Mouse (Mus musculus): ENCODE results near the gene Usp34.
"Not testable (repeated sequence)": the region's sequence is repeated elsewhere in the genome, so short reads cannot be mapped to it uniquely, and the experiment has no call there.

Gene Usp34

GRCm38 (mm10) chr11:23497335-23497717, 190.6 kb downstream of the Usp34 start:
- no peak for DNase-seq (ENCODE audit: extremely low read depth, insufficient read length, low spot score)

- peak; percentile 97 for DNase-seq (ENCODE audit: extremely low read depth, insufficient read length, low spot score)
Measured at GRCm38 (mm10) chr11:23497718-23498509, 191.2 kb downstream of the Usp34 start, which contains the start of gene Ahsa2. Gene Ahsa2, minus strand, starts transcription at chr11:23498030.

DNA sequence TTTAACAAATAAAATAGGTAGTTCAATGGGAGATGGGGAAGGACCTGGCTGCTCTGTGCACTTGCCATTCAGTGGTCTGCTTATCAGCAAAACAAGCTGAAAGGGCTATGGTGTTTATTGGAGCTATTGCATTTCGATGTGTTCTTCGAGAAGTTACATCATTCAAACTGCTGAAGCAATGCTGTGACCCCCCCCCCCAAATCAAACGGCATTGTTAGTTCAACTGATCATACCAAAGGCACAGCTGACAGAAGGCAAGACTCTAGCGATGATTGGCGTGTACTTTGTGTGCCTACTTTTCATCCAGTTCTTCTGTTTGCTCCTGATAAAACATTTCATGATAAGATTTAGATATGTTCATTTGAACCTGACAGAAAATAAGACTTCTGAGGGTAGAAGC, 191.9 kb downstream of the Usp34 start:
- no peak for DNase-seq (ENCODE audit: extremely low read depth, insufficient read length, low spot score)

- not testable (repeated sequence) for DNase-seq (ENCODE audit: extremely low read depth, insufficient read length, low spot score)
Measured at GRCm38 (mm10) chr11:23504801-23505200, 198.1 kb downstream of the Usp34 start.

GRCm38 (mm10) chr11:23514785-23515184, 208.1 kb downstream of the Usp34 start:
- DNase-seq (ENCODE audit: extremely low read depth, insufficient read length, low spot score), result not testable (repeated sequence)

DNA sequence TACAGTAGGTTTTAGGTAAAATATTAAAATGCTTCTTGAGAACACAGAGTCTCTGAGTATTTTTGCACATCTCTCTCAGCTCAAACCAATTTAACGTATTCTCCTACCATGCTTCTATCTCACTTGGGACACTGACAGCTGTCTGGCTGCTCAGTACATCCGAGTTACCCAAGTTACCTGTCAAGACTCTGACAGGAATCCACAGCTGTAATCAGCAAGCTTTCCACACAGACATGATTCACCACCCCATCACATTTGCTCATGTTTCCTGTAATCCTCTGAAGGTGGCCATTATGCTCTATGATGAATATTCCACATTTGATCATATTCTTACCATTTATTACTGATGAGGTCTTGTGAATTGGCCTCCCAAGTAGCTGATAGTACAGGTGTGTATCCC, 208.6 kb downstream of the Usp34 start:
- no peak for DNase-seq (ENCODE audit: extremely low read depth, insufficient read length, low spot score)

DNA sequence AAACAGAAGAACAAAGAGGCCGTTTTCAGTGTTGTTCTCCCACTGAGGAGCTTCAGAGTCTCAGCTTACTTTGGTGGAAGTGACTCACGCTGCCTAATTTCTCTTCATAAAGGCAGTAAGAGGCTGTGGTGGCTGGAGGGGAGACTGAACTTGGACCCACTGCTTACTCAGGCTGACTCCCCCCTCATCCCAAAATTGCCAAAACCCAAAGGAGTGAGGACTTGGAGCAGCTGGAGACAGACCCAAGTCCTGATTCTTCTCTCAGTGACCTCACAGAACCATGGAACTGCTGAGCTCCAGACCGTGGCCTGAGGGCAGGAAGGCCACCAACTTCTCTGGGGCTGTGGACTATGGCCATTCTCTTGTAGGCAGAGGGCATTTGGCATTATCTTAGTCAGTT, 212.3 kb downstream of the Usp34 start:
- no peak for DNase-seq (ENCODE audit: extremely low read depth, insufficient read length, low spot score)

- no peak for DNase-seq (ENCODE audit: extremely low read depth, insufficient read length, low spot score)
Measured at GRCm38 (mm10) chr11:23520473-23521205, 213.9 kb downstream of the Usp34 start, which contains the start of gene 1700093K21Rik. Gene 1700093K21Rik, minus strand, starts transcription at chr11:23521155.

GRCm38 (mm10) chr11:23537446-23537845, 230.8 kb downstream of the Usp34 start:
- DNase-seq (ENCODE audit: extremely low read depth, insufficient read length, low spot score), result no peak
